Mouse (Mus musculus): ENCODE data around the gene Gm44965. TPM values are rescaled to one million over a fixed set of nuclear protein-coding genes. Genes with fewer than 3 reads are reported as not detected.

Gm44965 gene
- polyA plus RNA-seq, 1 experiment, result 1.5 TPM

DNA sequence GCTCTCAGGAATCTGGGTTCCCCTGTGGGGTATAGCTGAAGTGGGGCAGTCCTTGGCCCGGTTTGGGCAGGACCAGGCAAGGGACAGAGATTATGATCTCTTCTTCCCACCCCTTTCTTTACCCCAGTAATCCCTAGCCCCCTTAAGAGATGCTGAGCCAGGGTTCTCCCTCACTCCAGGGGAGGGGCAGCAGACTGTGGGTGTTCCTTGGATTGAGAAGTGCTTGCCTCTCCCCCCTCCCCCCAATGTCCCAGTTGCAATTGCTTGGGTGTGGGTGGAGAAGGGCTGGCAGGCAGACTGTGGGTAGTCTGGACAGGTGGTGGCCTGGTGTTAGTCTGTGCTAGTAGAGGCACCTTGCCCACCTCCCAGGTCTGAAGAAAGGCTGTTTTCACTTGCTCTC, 1.5 kb downstream of the Gm44965 start:
- Histone ChIP-seq H3K4me3 (peak overlapping the region; percentile 61), H3ac (ENCODE audit: control insufficient read depth, insufficient read length) (no peak overlapping the region), H3K36me3 (ENCODE audit: control insufficient read depth, insufficient read depth) (peaks cover 9% of the 10 kb centered on the region), H3K4me2 (ENCODE audit: low read depth) (peak overlapping the region; percentile 81), H3K27me3 (ENCODE audit: control insufficient read depth, insufficient read depth, insufficient read length) (no peaks in the 10 kb centered on the region), H3K79me2 (ENCODE audit: control insufficient read depth, insufficient read depth) (peaks cover 21% of the 10 kb centered on the region)
- TF ChIP-seq POLR2AphosphoS2 (IDR thresholded peaks at IDR 0.05; ENCODE audit: insufficient read length, low read depth) (no peak), POLR2A (IDR thresholded peaks at IDR 0.05; ENCODE audit: insufficient read length, low read depth) (no peak), E2F4 (IDR thresholded peaks at IDR 0.05; ENCODE audit: insufficient read depth) (no peak), TCF12 (IDR thresholded peaks at IDR 0.05; ENCODE audit: insufficient read depth, poor library complexity, severe bottlenecking) (no peak), MAX (IDR thresholded peaks at IDR 0.05; ENCODE audit: low read depth) (no peak), REST (IDR thresholded peaks at IDR 0.05; ENCODE audit: insufficient read depth, insufficient read length) (no peak), CEBPB (IDR thresholded peaks at IDR 0.05; ENCODE audit: insufficient read depth, poor library complexity, severe bottlenecking) (no peak), MYOD1 (IDR thresholded peaks at IDR 0.05; ENCODE audit: control insufficient read depth in 1 of 3, insufficient read length in 2 of 3, low read depth in 2 of 3) (peak in 1 of 3 experiments; percentile 29)

DNA sequence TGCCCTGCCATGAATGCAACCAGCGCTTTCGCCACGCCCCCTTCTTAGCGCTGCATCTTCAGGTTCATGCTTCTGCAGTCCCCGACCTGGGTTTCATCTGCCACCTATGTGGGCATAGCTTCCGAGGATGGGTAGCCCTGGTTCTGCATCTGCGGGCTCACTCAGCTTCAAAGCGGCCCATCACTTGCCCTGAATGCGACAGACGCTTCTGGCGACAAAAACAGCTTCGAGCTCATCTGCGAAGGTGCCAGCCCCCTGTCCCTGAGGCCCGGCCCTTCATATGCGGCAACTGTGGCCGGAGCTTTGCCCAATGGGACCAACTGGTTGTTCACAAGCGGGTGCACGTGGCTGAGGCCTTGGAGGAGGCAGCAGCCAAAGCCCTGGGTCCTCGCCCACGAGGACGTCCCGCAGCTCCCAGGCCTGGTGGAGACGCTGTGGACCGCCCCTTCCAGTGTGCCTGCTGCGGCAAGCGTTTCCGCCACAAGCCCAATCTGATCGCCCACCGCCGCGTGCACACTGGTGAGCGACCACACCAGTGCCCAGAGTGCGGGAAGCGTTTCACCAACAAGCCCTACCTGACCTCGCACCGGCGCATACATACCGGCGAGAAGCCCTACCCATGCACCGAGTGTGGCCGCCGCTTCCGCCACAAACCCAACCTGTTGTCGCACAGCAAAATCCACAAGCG, 2.9 kb downstream of the Gm44965 start:
- Histone ChIP-seq H3ac (ENCODE audit: control insufficient read depth, insufficient read length) (no peak overlapping the region), H3K27me3 (ENCODE audit: control insufficient read depth, insufficient read depth, insufficient read length) (no peaks in the 10 kb centered on the region), H3K79me2 (ENCODE audit: control insufficient read depth, insufficient read depth) (peaks cover 21% of the 10 kb centered on the region), H3K4me2 (ENCODE audit: low read depth) (no peak overlapping the region), H3K36me3 (ENCODE audit: control insufficient read depth, insufficient read depth) (peaks cover 9% of the 10 kb centered on the region), H3K4me3 (no peak overlapping the region)
- TF ChIP-seq E2F4 (IDR thresholded peaks at IDR 0.05; ENCODE audit: insufficient read depth), result no peak
- no peak for TF ChIP-seq SRF (IDR thresholded peaks at IDR 0.05; ENCODE audit: control insufficient read depth, insufficient read length, low read depth)
- TF ChIP-seq MYOD1 (IDR thresholded peaks at IDR 0.05; ENCODE audit: control insufficient read depth in 1 of 3, insufficient read length in 2 of 3, low read depth in 2 of 3), result no peak
- no peak for TF ChIP-seq POLR2A (IDR thresholded peaks at IDR 0.05; ENCODE audit: insufficient read length, low read depth)
- TF ChIP-seq CEBPB (IDR thresholded peaks at IDR 0.05; ENCODE audit: insufficient read depth, poor library complexity, severe bottlenecking), result no peak
- no peak for TF ChIP-seq REST (IDR thresholded peaks at IDR 0.05; ENCODE audit: insufficient read depth, insufficient read length)
- TF ChIP-seq MAX (IDR thresholded peaks at IDR 0.05; ENCODE audit: low read depth), result no peak
- TF ChIP-seq USF1 (IDR thresholded peaks at IDR 0.05; ENCODE audit: low read depth), result no peak
- no peak for TF ChIP-seq MYOG (IDR thresholded peaks at IDR 0.05; ENCODE audit: control insufficient read depth in 1 of 3, insufficient read depth in 1 of 3, insufficient read length in 2 of 3, low read depth in 2 of 3)
- no peak for TF ChIP-seq TCF3 (IDR thresholded peaks at IDR 0.05; ENCODE audit: insufficient read length, low read depth)
- TF ChIP-seq TCF12 (IDR thresholded peaks at IDR 0.05; ENCODE audit: insufficient read depth, poor library complexity, severe bottlenecking), result no peak
- no peak for TF ChIP-seq POLR2AphosphoS2 (IDR thresholded peaks at IDR 0.05; ENCODE audit: insufficient read length, low read depth)

DNA sequence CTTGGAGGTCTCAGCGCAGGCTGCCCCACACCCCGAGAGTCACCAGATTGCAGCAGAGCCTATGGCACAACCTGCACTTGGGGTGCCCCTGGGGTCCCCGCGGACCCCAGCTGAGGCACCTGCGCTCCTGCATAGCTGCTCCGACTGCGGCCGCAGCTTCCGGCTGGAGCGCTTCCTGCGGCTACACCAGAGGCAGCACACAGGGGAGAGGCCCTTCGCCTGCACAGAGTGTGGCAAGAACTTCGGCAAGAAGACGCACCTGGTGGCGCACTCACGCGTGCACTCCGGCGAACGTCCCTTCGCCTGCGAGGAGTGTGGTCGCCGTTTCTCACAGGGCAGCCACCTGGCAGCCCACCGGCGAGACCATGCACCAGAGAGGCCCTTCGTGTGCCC, 3.5 kb downstream of the Gm44965 start:
- Histone ChIP-seq H3K27me3 (ENCODE audit: control insufficient read depth, insufficient read depth, insufficient read length) (no peaks in the 10 kb centered on the region), H3K4me3 (no peak overlapping the region), H3K4me2 (ENCODE audit: low read depth) (no peak overlapping the region), H3ac (ENCODE audit: control insufficient read depth, insufficient read length) (no peak overlapping the region), H3K36me3 (ENCODE audit: control insufficient read depth, insufficient read depth) (peaks cover 9% of the 10 kb centered on the region), H3K79me2 (ENCODE audit: control insufficient read depth, insufficient read depth) (peaks cover 21% of the 10 kb centered on the region)
- TF ChIP-seq POLR2A (IDR thresholded peaks at IDR 0.05; ENCODE audit: insufficient read length, low read depth) (peak; percentile 21), REST (IDR thresholded peaks at IDR 0.05; ENCODE audit: insufficient read depth, insufficient read length) (no peak)

DNA sequence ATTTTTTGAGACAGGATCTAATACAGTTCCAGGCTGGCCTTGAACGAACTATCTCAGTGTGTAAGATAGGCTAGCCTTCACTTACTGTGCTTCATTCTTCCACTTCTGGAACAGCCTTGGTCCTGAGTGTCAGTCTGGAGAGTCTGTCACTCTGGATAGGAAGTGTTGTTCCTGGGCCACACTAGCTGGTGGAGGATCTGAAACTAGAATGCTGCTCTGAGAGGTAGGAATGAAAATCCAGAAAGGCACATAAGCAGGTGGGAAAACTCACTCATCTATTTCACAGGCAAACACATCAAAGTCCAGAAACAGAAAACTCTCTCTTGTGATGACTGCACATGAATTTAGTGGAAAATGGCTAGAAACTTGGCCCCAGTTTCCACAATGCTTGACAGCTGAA, 6.9 kb downstream of the Gm44965 start:
- H3K27me3 ChIP-seq (ENCODE audit: control insufficient read depth, insufficient read depth, insufficient read length), result no peaks in the 10 kb centered on the region
- H3K4me2 ChIP-seq (ENCODE audit: low read depth), result peak overlapping the region; percentile 95
- peaks cover 10% of the 10 kb centered on the region for H3K79me2 ChIP-seq (ENCODE audit: control insufficient read depth, insufficient read depth)
- H3K36me3 ChIP-seq (ENCODE audit: control insufficient read depth, insufficient read depth), result peaks cover 14% of the 10 kb centered on the region
- TF ChIP-seq MYOG (IDR thresholded peaks at IDR 0.05; ENCODE audit: control insufficient read depth in 1 of 3, insufficient read depth in 1 of 3, insufficient read length in 2 of 3, low read depth in 2 of 3) (no peak), SRF (IDR thresholded peaks at IDR 0.05; ENCODE audit: control insufficient read depth, insufficient read length, low read depth) (no peak), MYOD1 (IDR thresholded peaks at IDR 0.05; ENCODE audit: control insufficient read depth in 1 of 3, insufficient read length in 2 of 3, low read depth in 2 of 3) (no peak), POLR2A (IDR thresholded peaks at IDR 0.05; ENCODE audit: insufficient read length, low read depth) (no peak), TCF3 (IDR thresholded peaks at IDR 0.05; ENCODE audit: insufficient read length, low read depth) (no peak), REST (IDR thresholded peaks at IDR 0.05; ENCODE audit: insufficient read depth, insufficient read length) (no peak), POLR2AphosphoS2 (IDR thresholded peaks at IDR 0.05; ENCODE audit: insufficient read length, low read depth) (no peak), MAX (IDR thresholded peaks at IDR 0.05; ENCODE audit: low read depth) (no peak), E2F4 (IDR thresholded peaks at IDR 0.05; ENCODE audit: insufficient read depth) (no peak), USF1 (IDR thresholded peaks at IDR 0.05; ENCODE audit: low read depth) (no peak), CEBPB (IDR thresholded peaks at IDR 0.05; ENCODE audit: insufficient read depth, poor library complexity, severe bottlenecking) (no peak), TCF12 (IDR thresholded peaks at IDR 0.05; ENCODE audit: insufficient read depth, poor library complexity, severe bottlenecking) (no peak)
- no peak overlapping the region for H3ac ChIP-seq (ENCODE audit: control insufficient read depth, insufficient read length)
- H3K4me3 ChIP-seq, result no peak overlapping the region

Measured in myocyte (in vitro differentiated cells).